In the genomic region with DNA sequence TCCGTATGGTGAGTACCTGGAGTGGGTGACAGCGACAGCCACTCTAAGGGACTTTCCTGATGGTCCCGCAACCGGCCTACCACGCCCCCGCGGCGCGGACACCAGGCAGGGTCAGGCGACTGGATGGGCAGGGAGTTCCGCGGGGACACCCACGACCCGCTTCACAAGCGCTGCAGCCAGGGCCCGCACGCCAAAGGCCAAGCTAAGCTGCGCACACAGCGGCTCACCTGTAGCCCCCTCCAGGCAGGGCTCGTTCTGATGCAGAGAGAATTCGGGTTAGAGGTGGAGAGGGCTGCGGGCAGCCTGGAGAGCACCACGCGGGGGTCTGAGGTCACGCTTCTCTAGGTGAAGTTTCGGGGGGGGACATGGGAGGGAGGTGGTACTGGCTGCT, we compare ENCODE assay signal across 7 mouse cellular contexts. TPM values are rescaled to one million over a fixed set of nuclear protein-coding genes. Genes with fewer than 3 reads are reported as not detected.
DNase-seq lines count a peak whose midpoint lies in the region; ATAC-seq lines count a peak whose summit lies in the region.

No protein-coding gene starts in this region.

- peaks cover 3% of the 10 kb centered on the region; the same call in 1 of the 2 replicates for H3K27me3 ChIP-seq in lung, embryonic 16.5 days (ENCODE audit: control insufficient read depth, insufficient read depth, low read depth, low read length)
- peaks cover 57% of the 10 kb centered on the region for H3K27me3 ChIP-seq in forebrain, embryonic 10.5 days (ENCODE audit: poor library complexity, severe bottlenecking)
- peaks cover 18% of the 10 kb centered on the region for H3K27me3 ChIP-seq in limb, embryonic 15.5 days
- no peaks in the 10 kb centered on the region for H3K27me3 ChIP-seq in stomach, embryonic 15.5 days (replicated peaks)

- H3K9me3 ChIP-seq in lung, embryonic 16.5 days (ENCODE audit: control insufficient read depth, low read length): no peaks in the 10 kb centered on the region
- H3K9me3 ChIP-seq in forebrain, embryonic 10.5 days: no peaks in the 10 kb centered on the region
- no peaks in the 10 kb centered on the region for H3K9me3 ChIP-seq in limb, embryonic 15.5 days
- no peaks in the 10 kb centered on the region for H3K9me3 ChIP-seq in stomach, embryonic 15.5 days

- DNase-seq in lung, postnatal 14 days: no peak
- DNase-seq in forebrain, embryonic 10.5 days (ENCODE audit: extremely low spot score, low spot score): no peak
- no peak for DNase-seq in retina, postnatal 1 day

- peak overlapping the region; percentile 100 for H3K4me2 ChIP-seq in lung, embryonic 16.5 days (ENCODE audit: low read depth, low read length)
- H3K4me2 ChIP-seq in limb, embryonic 15.5 days: peak overlapping the region; percentile 99
- peak overlapping the region; percentile 100 for H3K4me2 ChIP-seq in stomach, embryonic 15.5 days

- peaks cover 17% of the 10 kb centered on the region for H3K4me1 ChIP-seq in lung, embryonic 16.5 days (replicated peaks; ENCODE audit: control insufficient read depth, insufficient read depth, low read length)
- H3K4me1 ChIP-seq in forebrain, embryonic 10.5 days: peaks cover 32% of the 10 kb centered on the region
- peaks cover 21% of the 10 kb centered on the region for H3K4me1 ChIP-seq in limb, embryonic 15.5 days
- H3K4me1 ChIP-seq in stomach, embryonic 15.5 days: peaks cover 22% of the 10 kb centered on the region

- WGBS in lung, embryonic 16.5 days: 2% methylated on average over 26 of the region's 26 CpGs
- WGBS in forebrain, embryonic 10.5 days: 2% methylated on average over 26 of the region's 26 CpGs
- 5% methylated on average over 26 of the region's 26 CpGs for WGBS in limb, embryonic 15.5 days
- WGBS in stomach, embryonic 15.5 days: 3% methylated on average over 26 of the region's 26 CpGs

- H3K36me3 ChIP-seq in lung, embryonic 16.5 days (ENCODE audit: control insufficient read depth, insufficient read depth, low read length): no peaks in the 10 kb centered on the region; the same call in 1 of the 2 replicates
- H3K36me3 ChIP-seq in forebrain, embryonic 10.5 days (replicated peaks): peaks cover 6% of the 10 kb centered on the region
- H3K36me3 ChIP-seq in limb, embryonic 15.5 days: 0 out of 2 replicates have a peak, but pooled peaks cover 9% of the 10 kb centered on the region
- H3K36me3 ChIP-seq in stomach, embryonic 15.5 days: 0 out of 2 replicates have a peak, but pooled peaks cover 4% of the 10 kb centered on the region

- peak; percentile 8 for ATAC-seq in lung, embryonic 16.5 days (ENCODE audit: low read depth)
- no peak for ATAC-seq in limb, embryonic 15.5 days (ENCODE audit: insufficient number of reproducible peaks, low FRiP score, low TSS enrichment, low read depth)
- 0 out of 2 replicates have a peak, but pooled peaks have one; percentile 3 for ATAC-seq in stomach, embryonic 15.5 days (ENCODE audit: insufficient read depth, low FRiP score, low read depth)
- ATAC-seq in CD4-positive, CD25-positive, alpha-beta regulatory T cell, adult 4 months: no peak

- peak overlapping the region; percentile 69 for H3K9ac ChIP-seq in lung, embryonic 16.5 days (ENCODE audit: low read length)
- H3K9ac ChIP-seq in limb, embryonic 15.5 days: peak overlapping the region; percentile 28
- H3K9ac ChIP-seq in stomach, embryonic 15.5 days: peak overlapping the region; percentile 38; the same call in 1 of the 2 replicates

- peak overlapping the region; percentile 65 for H3K4me3 ChIP-seq in lung, embryonic 16.5 days (ENCODE audit: low read length)
- H3K4me3 ChIP-seq in forebrain, embryonic 10.5 days: peak overlapping the region; percentile 70
- H3K4me3 ChIP-seq in limb, embryonic 15.5 days: peak overlapping the region; percentile 56
- H3K4me3 ChIP-seq in stomach, embryonic 15.5 days (replicated peaks): peak overlapping the region; percentile 57

- H3K27ac ChIP-seq in lung, embryonic 16.5 days (ENCODE audit: low read length): no peak overlapping the region
- 0 out of 2 replicates have a peak overlapping the region, but pooled peaks have one; percentile 3 for H3K27ac ChIP-seq in forebrain, embryonic 10.5 days
- no peak overlapping the region for H3K27ac ChIP-seq in limb, embryonic 15.5 days
- H3K27ac ChIP-seq in stomach, embryonic 15.5 days: no peak overlapping the region

RNA-seq across cellular contexts. Expression of a gene that starts 0.3 kb away (rescaled TPM):
- polyA plus RNA-seq in lung, embryonic 16.5 days (2015; fragmentation: Nextera tagmentation; extraction: Ambion mirVana): 24.3 and 26.1 TPM in 2 replicates
- 5.6 and 6.2 TPM in 2 replicates for polyA plus RNA-seq in forebrain, embryonic 10.5 days (2016; fragmentation: Nextera tagmentation; extraction: Ambion mirVana)
- polyA plus RNA-seq in limb, embryonic 15.5 days (2015; fragmentation: Nextera tagmentation; extraction: Ambion mirVana): 15.5 and 17.8 TPM in 2 replicates
- polyA plus RNA-seq in stomach, embryonic 15.5 days (2015; fragmentation: Nextera tagmentation; extraction: Ambion mirVana): 9.2 and 16.4 TPM in 2 replicates
- polyA plus RNA-seq in CD4-positive, CD25-positive, alpha-beta regulatory T cell, adult 4 months (2017; shearing (Covaris generic)): not detected

RNA-seq across cellular contexts. Expression of a gene that starts 6.4 kb away (rescaled TPM):
- polyA plus RNA-seq in lung, embryonic 16.5 days (2015; fragmentation: Nextera tagmentation; extraction: Ambion mirVana): 0.40 and 0.41 TPM in 2 replicates
- polyA plus RNA-seq in forebrain, embryonic 10.5 days (2016; fragmentation: Nextera tagmentation; extraction: Ambion mirVana): 0.90 and 0.93 TPM in 2 replicates
- polyA plus RNA-seq in limb, embryonic 15.5 days (2015; fragmentation: Nextera tagmentation; extraction: Ambion mirVana): 4.7 and 5.3 TPM in 2 replicates
- 0.90 and 1.1 TPM in 2 replicates for polyA plus RNA-seq in stomach, embryonic 15.5 days (2015; fragmentation: Nextera tagmentation; extraction: Ambion mirVana)
- under 1 TPM; 0.38 to 0.57 TPM for polyA plus RNA-seq in CD4-positive, CD25-positive, alpha-beta regulatory T cell, adult 4 months (2017; shearing (Covaris generic))

RNA-seq across cellular contexts. Expression of a gene that starts 11.0 kb away (rescaled TPM):
- 39.9 and 41.1 TPM in 2 replicates for polyA plus RNA-seq in lung, embryonic 16.5 days (2015; fragmentation: Nextera tagmentation; extraction: Ambion mirVana)
- 50.9 and 54.0 TPM in 2 replicates for polyA plus RNA-seq in forebrain, embryonic 10.5 days (2016; fragmentation: Nextera tagmentation; extraction: Ambion mirVana)
- polyA plus RNA-seq in limb, embryonic 15.5 days (2015; fragmentation: Nextera tagmentation; extraction: Ambion mirVana): 43.8 and 45.0 TPM in 2 replicates
- 36.6 and 40.5 TPM in 2 replicates for polyA plus RNA-seq in stomach, embryonic 15.5 days (2015; fragmentation: Nextera tagmentation; extraction: Ambion mirVana)
- 10 to 100 TPM; 15.9 to 20.8 TPM for polyA plus RNA-seq in CD4-positive, CD25-positive, alpha-beta regulatory T cell, adult 4 months (2017; shearing (Covaris generic))

RNA-seq across cellular contexts. Expression of a gene that starts 40.6 kb away (rescaled TPM):
- 48.7 and 50.8 TPM in 2 replicates for polyA plus RNA-seq in lung, embryonic 16.5 days (2015; fragmentation: Nextera tagmentation; extraction: Ambion mirVana)
- polyA plus RNA-seq in forebrain, embryonic 10.5 days (2016; fragmentation: Nextera tagmentation; extraction: Ambion mirVana): 53.9 and 56.9 TPM in 2 replicates
- 52.7 and 57.9 TPM in 2 replicates for polyA plus RNA-seq in limb, embryonic 15.5 days (2015; fragmentation: Nextera tagmentation; extraction: Ambion mirVana)
- polyA plus RNA-seq in stomach, embryonic 15.5 days (2015; fragmentation: Nextera tagmentation; extraction: Ambion mirVana): 48.7 and 58.0 TPM in 2 replicates
- polyA plus RNA-seq in CD4-positive, CD25-positive, alpha-beta regulatory T cell, adult 4 months (2017; shearing (Covaris generic)): 10 to 100 TPM; 54.5 to 71.7 TPM

RNA-seq across cellular contexts. Expression of a gene that starts 40.7 kb away (rescaled TPM):
- polyA plus RNA-seq in lung, embryonic 16.5 days (2015; fragmentation: Nextera tagmentation; extraction: Ambion mirVana): 17.0 and 22.3 TPM in 2 replicates
- polyA plus RNA-seq in forebrain, embryonic 10.5 days (2016; fragmentation: Nextera tagmentation; extraction: Ambion mirVana): 21.6 and 28.2 TPM in 2 replicates
- polyA plus RNA-seq in limb, embryonic 15.5 days (2015; fragmentation: Nextera tagmentation; extraction: Ambion mirVana): 18.5 and 23.1 TPM in 2 replicates
- 18.5 and 19.4 TPM in 2 replicates for polyA plus RNA-seq in stomach, embryonic 15.5 days (2015; fragmentation: Nextera tagmentation; extraction: Ambion mirVana)
- polyA plus RNA-seq in CD4-positive, CD25-positive, alpha-beta regulatory T cell, adult 4 months (2017; shearing (Covaris generic)): 10 to 100 TPM; 16.0 to 16.6 TPM

Comparison
In these comparisons a context has a peak if more than half of its experiments do, and no peak if none do; other contexts are left out.
1. ATAC-seq: peak in lung, embryonic 16.5 days (single experiment) and stomach, embryonic 15.5 days (single experiment); none in limb, embryonic 15.5 days (single experiment) and CD4-positive, CD25-positive, alpha-beta regulatory T cell, adult 4 months (single experiment).
2. Peak in every context shown above with its lines, with median percentiles within 50 percentile points of each other: H3K4me2 ChIP-seq, H3K4me3 ChIP-seq and H3K9ac ChIP-seq.